Mouse (Mus musculus) cerebellum, postnatal 14 days (tissue): ENCODE results near the gene BC048679.
"Not testable (repeated sequence)": the region's sequence is repeated elsewhere in the genome, so short reads cannot be mapped to it uniquely, and the experiment has no call there.

Experiments used
- DNase-seq, 2 experiments: peaks; one replicate each; pipeline ENCODE4 v3.0.0; 2021; ENCODE audit warnings: mixed read lengths in 2 of 2

Gene BC048679

GRCm38 (mm10) chr7:81498181-81498580, at the start of gene BC048679:
Gene BC048679, minus strand, starts transcription at chr7:81498281.
- DNase-seq: no peak

GRCm38 (mm10) chr7:81542934-81543333, 44.9 kb upstream of the BC048679 start:
- DNase-seq: no peak

- DNase-seq: peak; percentile 72 to 83
Measured at GRCm38 (mm10) chr7:81541924-81542524, 43.9 kb upstream of the BC048679 start.

GRCm38 (mm10) chr7:81540999-81541398, 42.9 kb upstream of the BC048679 start:
- peak; percentile 15 to 25 for DNase-seq

GRCm38 (mm10) chr7:81539565-81539964, 41.5 kb upstream of the BC048679 start:
- DNase-seq: no peak

GRCm38 (mm10) chr7:81538070-81538675, 40.1 kb upstream of the BC048679 start:
- DNase-seq: peak; percentile 30 to 52

- no peak for DNase-seq
Measured at GRCm38 (mm10) chr7:81536478-81536877, 38.4 kb upstream of the BC048679 start.

GRCm38 (mm10) chr7:81531462-81531861, 33.4 kb upstream of the BC048679 start:
- no peak for DNase-seq

GRCm38 (mm10) chr7:81528918-81529317, 30.8 kb upstream of the BC048679 start:
- no peak for DNase-seq

- no peak for DNase-seq
Measured at GRCm38 (mm10) chr7:81523663-81524017, 25.6 kb upstream of the BC048679 start.

- peak; percentile 92 to 93 for DNase-seq
Measured at GRCm38 (mm10) chr7:81523008-81523662, 25.1 kb upstream of the BC048679 start.

- DNase-seq: no peak
Measured at GRCm38 (mm10) chr7:81516154-81517030, 18.3 kb upstream of the BC048679 start.

- no peak for DNase-seq
Measured at GRCm38 (mm10) chr7:81514906-81515590, 17.0 kb upstream of the BC048679 start.

- DNase-seq: no peak
Measured at GRCm38 (mm10) chr7:81501050-81501449, 3.0 kb upstream of the BC048679 start.

- DNase-seq: no peak
Measured at GRCm38 (mm10) chr7:81497171-81497570, 910 bp downstream of the BC048679 start.

GRCm38 (mm10) chr7:81493331-81494021, 4.6 kb downstream of the BC048679 start, which contains the start of gene Ap3b2:
Gene Ap3b2, minus strand, starts transcription at chr7:81493925.
- DNase-seq: peak; percentile 84 to 87

- no peak for DNase-seq
Measured at GRCm38 (mm10) chr7:81492628-81493027, 5.5 kb downstream of the BC048679 start.

GRCm38 (mm10) chr7:81489649-81490048, 8.4 kb downstream of the BC048679 start:
- DNase-seq: no peak

GRCm38 (mm10) chr7:81480800-81481199, 17.3 kb downstream of the BC048679 start:
- DNase-seq: peak; percentile 55 to 57

- peak; percentile 29 to 37 for DNase-seq
Measured at GRCm38 (mm10) chr7:81479531-81480090, 18.5 kb downstream of the BC048679 start.

- not testable (repeated sequence) for DNase-seq
Measured at GRCm38 (mm10) chr7:81478261-81478660, 19.8 kb downstream of the BC048679 start.
